Mouse (Mus musculus) macrophage (primary cell): ENCODE measurements at regions not wholly inside any gene's neighbourhood (a gene's known extent, or its start where the extent isn't known, plus 50 kb on each side); places are given as distances from the start of the nearest gene placed in this dataset.
"Not testable (repeated sequence)": the region's sequence is repeated elsewhere in the genome, so short reads cannot be mapped to it uniquely, and the experiment has no call there.

Experiments used
- H3K27ac ChIP-seq: fragments of 350-480 bp; formaldehyde crosslinking; 2 replicates; pipeline ENCODE4 v1.9.0; 2021
- H3K36me3 ChIP-seq: fragments of 350-480 bp; formaldehyde crosslinking; 2 replicates; pipeline ENCODE4 v1.9.0; 2021; ENCODE audit errors: inconsistent target
- H3K4me3 ChIP-seq: fragments of 350-480 bp; formaldehyde crosslinking; 2 replicates; pipeline ENCODE4 v1.9.0; 2021; ENCODE audit errors: inconsistent target
- H3K79me2 ChIP-seq: fragments of 350-480 bp; formaldehyde crosslinking; 2 replicates; pipeline ENCODE4 v1.9.0; 2021; ENCODE audit errors: inconsistent target
- whole genome bisulfite sequencing: methylation state at CpG from one replicate; pipeline ENCODE4 v1.1.7; 2026; ENCODE audit warnings: inconsistent platforms; ENCODE audit not compliant: missing documents; 5-methylcytosine and 5-hydroxymethylcytosine counted together

- Histone ChIP-seq H3K79me2 (no peaks in the 10 kb centered on the region), H3K4me3 (no peak overlapping the region), H3K36me3 (no peaks in the 10 kb centered on the region), H3K27ac (peak overlapping the region; percentile 25; the same call in 1 of the 2 replicates)
- WGBS: 38% methylated on average over 4 of the region's 4 CpGs
Measured at GRCm38 (mm10) chr3:79002173-79002848, 284.0 kb downstream of the Rapgef2 start.

- Histone ChIP-seq H3K79me2 (no peaks in the 10 kb centered on the region), H3K4me3 (no peak overlapping the region), H3K27ac (peak overlapping the region; percentile 25; the same call in 1 of the 2 replicates), H3K36me3 (no peaks in the 10 kb centered on the region)
- 68% methylated on average over 4 of the region's 4 CpGs for WGBS
Measured at GRCm38 (mm10) chr3:79001754-79002153, 284.6 kb downstream of the Rapgef2 start.

GRCm38 (mm10) chr3:79000293-79000692, 286.0 kb downstream of the Rapgef2 start:
- Histone ChIP-seq H3K36me3 (no peaks in the 10 kb centered on the region), H3K79me2 (no peaks in the 10 kb centered on the region), H3K27ac (no peak overlapping the region), H3K4me3 (no peak overlapping the region)
- WGBS: 89% methylated on average over 2 of the region's 2 CpGs

- H3K27ac ChIP-seq: no peak overlapping the region
- 98% methylated on average over 3 of the region's 3 CpGs for WGBS
- no peaks in the 10 kb centered on the region for H3K36me3 ChIP-seq
- H3K79me2 ChIP-seq: no peaks in the 10 kb centered on the region
- no peak overlapping the region for H3K4me3 ChIP-seq
Measured at GRCm38 (mm10) chr3:78999803-79000202, 286.5 kb downstream of the Rapgef2 start.

- H3K36me3 ChIP-seq: no peaks in the 10 kb centered on the region
- 83% methylated on average over 2 of the region's 2 CpGs for WGBS
- no peak overlapping the region for H3K4me3 ChIP-seq
- H3K79me2 ChIP-seq: no peaks in the 10 kb centered on the region
- H3K27ac ChIP-seq: no peak overlapping the region
Measured at GRCm38 (mm10) chr3:78988120-78988519, 298.2 kb downstream of the Rapgef2 start.

GRCm38 (mm10) chr3:78986726-78987125, 299.6 kb downstream of the Rapgef2 start:
- Histone ChIP-seq H3K4me3 (no peak overlapping the region), H3K36me3 (no peaks in the 10 kb centered on the region), H3K27ac (no peak overlapping the region), H3K79me2 (no peaks in the 10 kb centered on the region)
- 87% methylated on average over 6 of the region's 7 CpGs for WGBS

- Histone ChIP-seq H3K27ac (no peak overlapping the region), H3K4me3 (no peak overlapping the region), H3K79me2 (no peaks in the 10 kb centered on the region), H3K36me3 (no peaks in the 10 kb centered on the region)
- WGBS: 100% methylated on average over 3 of the region's 3 CpGs
Measured at GRCm38 (mm10) chr3:78981057-78981456, 305.3 kb downstream of the Rapgef2 start.

- Histone ChIP-seq H3K27ac (no peak overlapping the region), H3K36me3 (no peaks in the 10 kb centered on the region), H3K79me2 (no peaks in the 10 kb centered on the region), H3K4me3 (no peak overlapping the region)
- 94% methylated on average over 4 of the region's 4 CpGs for WGBS
Measured at GRCm38 (mm10) chr3:78978781-78979180, 307.5 kb downstream of the Rapgef2 start.

GRCm38 (mm10) chr3:78966683-78967549, 319.4 kb downstream of the Rapgef2 start:
- WGBS: 7% methylated on average over 26 of the region's 57 CpGs
- not testable (repeated sequence) for H3K4me3 ChIP-seq, H3K79me2 ChIP-seq, H3K36me3 ChIP-seq, H3K27ac ChIP-seq

GRCm38 (mm10) chr3:78964231-78964858, 322.0 kb downstream of the Rapgef2 start:
- Histone ChIP-seq H3K27ac (no peak overlapping the region), H3K4me3 (no peak overlapping the region), H3K79me2 (no peaks in the 10 kb centered on the region), H3K36me3 (no peaks in the 10 kb centered on the region)
- 19% methylated on average over 6 of the region's 9 CpGs for WGBS

- Histone ChIP-seq H3K4me3 (no peak overlapping the region), H3K36me3 (no peaks in the 10 kb centered on the region), H3K27ac (no peak overlapping the region), H3K79me2 (no peaks in the 10 kb centered on the region)
- 33% methylated on average over 1 of the region's 1 CpGs for WGBS
Measured at GRCm38 (mm10) chr3:78958781-78959180, 327.5 kb downstream of the Rapgef2 start.

- Histone ChIP-seq H3K36me3 (no peaks in the 10 kb centered on the region), H3K79me2 (no peaks in the 10 kb centered on the region), H3K27ac (no peak overlapping the region), H3K4me3 (no peak overlapping the region)
- WGBS: 94% methylated on average over 5 of the region's 7 CpGs
Measured at GRCm38 (mm10) chr3:78955364-78955763, 331.0 kb downstream of the Rapgef2 start.

GRCm38 (mm10) chr3:78949385-78949784, 336.9 kb downstream of the Rapgef2 start:
- not testable (repeated sequence) for H3K27ac ChIP-seq, H3K36me3 ChIP-seq, H3K79me2 ChIP-seq, H3K4me3 ChIP-seq
- 73% methylated on average over 6 of the region's 7 CpGs for WGBS

- 89% methylated on average over 9 of the region's 9 CpGs for WGBS
- no peak overlapping the region for H3K4me3 ChIP-seq
- H3K36me3 ChIP-seq: no peaks in the 10 kb centered on the region
- H3K79me2 ChIP-seq: no peaks in the 10 kb centered on the region
- no peak overlapping the region for H3K27ac ChIP-seq
Measured at GRCm38 (mm10) chr3:78948700-78949099, 337.6 kb downstream of the Rapgef2 start.

- Histone ChIP-seq H3K79me2 (no peaks in the 10 kb centered on the region), H3K27ac (no peak overlapping the region)
- 23% methylated on average over 8 of the region's 8 CpGs for WGBS
Measured at GRCm38 (mm10) chr3:78948171-78948570, 338.1 kb downstream of the Rapgef2 start.

More at GRCm38 (mm10) chr3:78948171-78948570, 338.1 kb downstream of the Rapgef2 start:
- Histone ChIP-seq H3K4me3 (no peak overlapping the region), H3K36me3 (no peaks in the 10 kb centered on the region)
